Mouse (Mus musculus) forebrain, embryonic 10.5 days (tissue): ENCODE results near the gene Igf2. TPM values are rescaled to one million over a fixed set of nuclear protein-coding genes. Genes with fewer than 3 reads are reported as not detected.

Source experiments
- DNase-seq: peaks from one replicate; pipeline ENCODE4 v3.0.0-alpha.2; 2017; ENCODE audit warnings: low spot score; ENCODE audit errors: extremely low spot score
- H3K27ac ChIP-seq: fragments of 300-500 bp; sonication (generic); 2 replicates; pipeline ENCODE4 v1.5.1; 2016; ENCODE audit warnings: mild to moderate bottlenecking
- H3K27me3 ChIP-seq: fragments of 300-500 bp; sonication (generic); 2 replicates; pipeline ENCODE4 v1.6.1; 2016; ENCODE audit warnings: mild to moderate bottlenecking; ENCODE audit not compliant: poor library complexity, severe bottlenecking
- H3K36me3 ChIP-seq: fragments of 300-500 bp; sonication (generic); replicated peaks from 2 replicates; pipeline ENCODE4 v1.6.1; 2016; ENCODE audit warnings: mild to moderate bottlenecking, moderate library complexity
- H3K4me1 ChIP-seq: fragments of 300-500 bp; sonication (generic); 2 replicates; pipeline ENCODE4 v1.6.1; 2016
- H3K4me3 ChIP-seq: fragments of 300-500 bp; sonication (generic); 2 replicates; pipeline ENCODE4 v1.5.1; 2016; ENCODE audit warnings: mild to moderate bottlenecking, moderate library complexity
- H3K9me3 ChIP-seq: fragments of 300-500 bp; sonication (generic); 2 replicates; pipeline ENCODE4 v1.6.1; 2016; ENCODE audit warnings: mild to moderate bottlenecking, moderate library complexity
- whole genome bisulfite sequencing: fragments of 180-500 bp; shearing (Covaris S2); methylation state at CpG from one replicate; pipeline ENCODE4 v1.1.7; 2016; 5-methylcytosine and 5-hydroxymethylcytosine counted together
- polyA plus RNA-seq: library from polyadenylated mRNA; unstranded; fragments of >200 nt; fragmentation: Nextera tagmentation; extraction: Ambion mirVana; gene quantifications from 2 replicates; pipeline ENCODE4 v1.2.1, GENCODE M21; 2016

Gene Igf2
- polyA plus RNA-seq, result 126 and 132 TPM in 2 replicates

GRCm38 (mm10) chr7:142666659-142667058 is at the start of gene Igf2:
Gene Igf2, minus strand, starts transcription at chr7:142666816.
- peaks cover 61% of the 10 kb centered on the region for H3K27me3 ChIP-seq
- 80% methylated on average over 2 of the region's 2 CpGs for WGBS

DNA sequence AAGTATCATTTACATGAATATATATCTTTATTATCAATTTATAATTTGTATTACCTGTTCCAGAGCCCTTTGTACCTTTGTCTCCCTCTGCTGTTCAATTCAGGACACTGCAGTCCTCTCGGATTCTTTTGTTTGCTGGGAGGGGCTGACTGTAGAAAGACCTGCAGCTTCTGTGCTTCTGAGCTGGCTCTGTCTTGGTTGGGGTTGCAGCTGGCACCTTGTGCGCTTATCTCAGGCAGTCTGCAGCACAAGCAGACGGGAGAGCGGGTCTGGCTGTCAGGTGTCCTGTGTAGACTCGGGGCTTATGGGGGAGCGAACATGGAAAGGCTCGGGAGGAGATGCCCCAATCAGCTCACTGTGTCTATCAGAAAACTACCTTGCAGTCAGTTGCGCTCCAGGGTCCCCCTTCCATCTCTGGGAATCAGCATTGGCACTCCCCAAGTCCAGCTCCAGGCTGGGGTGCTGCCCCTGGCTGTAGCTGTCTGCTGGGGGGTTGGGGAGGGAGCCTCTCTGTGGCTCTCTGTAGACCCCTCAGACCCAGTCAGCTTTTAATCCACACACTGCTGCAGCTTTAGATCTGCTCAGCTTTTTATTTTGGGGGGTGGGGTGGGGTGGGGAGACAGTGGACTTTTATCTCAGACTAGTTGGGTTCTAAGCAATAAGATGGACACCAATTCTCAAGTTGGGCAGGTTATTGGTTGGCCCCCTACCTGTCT is 48.3 kb upstream of the Igf2 start:
- peak; percentile 53 for DNase-seq
- Histone ChIP-seq H3K9me3 (no peaks in the 10 kb centered on the region), H3K27ac (peak overlapping the region; percentile 83), H3K4me3 (peak overlapping the region; percentile 41), H3K4me1 (peaks cover 5% of the 10 kb centered on the region), H3K36me3 (no peaks in the 10 kb centered on the region), H3K27me3 (no peaks in the 10 kb centered on the region)
- WGBS, result 14% methylated on average over 8 of the region's 8 CpGs

More at GRCm38 (mm10) chr7:142666659-142667058, at the start of gene Igf2:
- Histone ChIP-seq H3K9me3 (peaks cover 42% of the 10 kb centered on the region), H3K27ac (no peak within 1 kb of the TSS), H3K4me1 (peaks cover 11% of the 10 kb centered on the region; the same call in 1 of the 2 replicates), H3K4me3 (no peak within 1 kb of the TSS), H3K36me3 (peaks cover 14% of the 10 kb centered on the region)
- peak; percentile 12 for DNase-seq

DNA sequence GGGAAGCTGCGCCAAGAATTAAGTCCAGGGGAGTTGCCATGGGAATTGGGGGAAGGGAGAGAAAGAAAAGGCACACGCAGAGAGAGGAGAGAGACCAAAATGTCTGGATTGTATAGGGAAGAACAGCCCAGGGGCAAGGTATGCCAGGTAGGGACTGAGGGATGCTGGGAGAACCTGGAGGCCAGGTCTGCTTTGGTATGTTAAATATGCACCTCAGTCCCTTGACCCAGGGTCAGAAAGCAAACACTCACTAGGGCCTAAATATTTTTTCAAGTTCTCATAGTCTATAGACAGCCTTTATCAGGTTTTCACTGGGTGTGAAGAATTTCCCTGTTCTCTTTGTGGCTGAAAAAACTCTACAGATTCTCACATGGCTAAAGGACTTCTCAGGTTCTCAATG is 40.3 kb upstream of the Igf2 start:
- Histone ChIP-seq H3K9me3 (no peaks in the 10 kb centered on the region), H3K4me1 (no peaks in the 10 kb centered on the region), H3K27me3 (no peaks in the 10 kb centered on the region), H3K36me3 (no peaks in the 10 kb centered on the region), H3K27ac (no peak overlapping the region), H3K4me3 (no peak overlapping the region)
- no peak for DNase-seq
- 76% methylated on average over 2 of the region's 2 CpGs for WGBS

- no peaks in the 10 kb centered on the region for H3K36me3 ChIP-seq
- WGBS, result 70% methylated on average over 5 of the region's 5 CpGs
- H3K27me3 ChIP-seq, result no peaks in the 10 kb centered on the region
- no peaks in the 10 kb centered on the region for H3K9me3 ChIP-seq
- no peak overlapping the region for H3K27ac ChIP-seq
- no peak for DNase-seq
- no peak overlapping the region for H3K4me3 ChIP-seq
- H3K4me1 ChIP-seq, result no peaks in the 10 kb centered on the region
These were observed 32.8 kb upstream of the Igf2 start for GRCm38 (mm10) chr7:142699334-142699860.

DNA sequence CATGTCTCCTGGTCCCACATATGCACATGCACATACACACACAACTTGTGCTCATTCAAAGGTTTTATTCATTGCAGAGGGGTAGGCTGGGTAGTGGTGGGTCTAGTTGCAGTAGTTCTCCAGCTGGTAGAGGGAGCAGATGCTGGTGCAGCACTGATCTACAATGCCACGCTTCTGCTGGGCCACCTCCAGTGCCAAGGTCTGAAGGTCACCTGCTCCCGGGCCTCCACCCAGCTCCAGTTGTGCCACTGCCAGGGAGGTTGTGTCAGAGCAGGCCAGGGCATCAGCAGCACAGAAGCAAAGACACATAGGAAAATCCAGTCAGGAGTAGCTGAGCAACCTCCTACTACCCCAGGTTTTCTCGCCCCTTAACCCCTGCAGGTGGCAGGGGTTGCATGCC is 12.0 kb upstream of the Igf2 start:
- no peak for DNase-seq
- WGBS, result 89% methylated on average over 3 of the region's 3 CpGs
- Histone ChIP-seq H3K36me3 (no peaks in the 10 kb centered on the region), H3K4me1 (no peaks in the 10 kb centered on the region), H3K27me3 (peaks cover 6% of the 10 kb centered on the region; the same call in 1 of the 2 replicates), H3K4me3 (no peak overlapping the region), H3K27ac (no peak overlapping the region), H3K9me3 (no peaks in the 10 kb centered on the region)

- Histone ChIP-seq H3K36me3 (no peaks in the 10 kb centered on the region), H3K9me3 (peaks cover 15% of the 10 kb centered on the region), H3K27ac (no peak overlapping the region), H3K4me1 (no peaks in the 10 kb centered on the region), H3K4me3 (no peak overlapping the region), H3K27me3 (peaks cover 6% of the 10 kb centered on the region; the same call in 1 of the 2 replicates)
- DNase-seq, result peak; percentile 53
- WGBS, result 11% methylated on average over 3 of the region's 3 CpGs
These were observed 9.0 kb upstream of the Igf2 start for GRCm38 (mm10) chr7:142675644-142676043.

- Histone ChIP-seq H3K36me3 (no peaks in the 10 kb centered on the region), H3K9me3 (peaks cover 20% of the 10 kb centered on the region), H3K4me3 (no peak overlapping the region), H3K27ac (no peak overlapping the region), H3K27me3 (peaks cover 6% of the 10 kb centered on the region; the same call in 1 of the 2 replicates), H3K4me1 (no peaks in the 10 kb centered on the region)
- 79% methylated on average over 6 of the region's 6 CpGs for WGBS
- DNase-seq, result no peak
These were observed 8.5 kb upstream of the Igf2 start for GRCm38 (mm10) chr7:142675141-142675540.

- Histone ChIP-seq H3K36me3 (peaks cover 14% of the 10 kb centered on the region), H3K27ac (no peak overlapping the region), H3K4me1 (no peaks in the 10 kb centered on the region), H3K4me3 (no peak overlapping the region), H3K9me3 (peaks cover 47% of the 10 kb centered on the region), H3K27me3 (peaks cover 12% of the 10 kb centered on the region)
- peak; percentile 41 for DNase-seq
- WGBS, result 16% methylated on average over 4 of the region's 4 CpGs
These were observed 5.5 kb upstream of the Igf2 start for GRCm38 (mm10) chr7:142672120-142672519.

- Histone ChIP-seq H3K4me3 (no peak overlapping the region), H3K27me3 (peaks cover 17% of the 10 kb centered on the region), H3K4me1 (no peaks in the 10 kb centered on the region), H3K27ac (no peak overlapping the region), H3K36me3 (peaks cover 14% of the 10 kb centered on the region), H3K9me3 (peaks cover 47% of the 10 kb centered on the region)
- no peak for DNase-seq
- 97% methylated on average over 1 of the region's 1 CpGs for WGBS
These were observed 4.5 kb upstream of the Igf2 start for GRCm38 (mm10) chr7:142671067-142671466.

DNA sequence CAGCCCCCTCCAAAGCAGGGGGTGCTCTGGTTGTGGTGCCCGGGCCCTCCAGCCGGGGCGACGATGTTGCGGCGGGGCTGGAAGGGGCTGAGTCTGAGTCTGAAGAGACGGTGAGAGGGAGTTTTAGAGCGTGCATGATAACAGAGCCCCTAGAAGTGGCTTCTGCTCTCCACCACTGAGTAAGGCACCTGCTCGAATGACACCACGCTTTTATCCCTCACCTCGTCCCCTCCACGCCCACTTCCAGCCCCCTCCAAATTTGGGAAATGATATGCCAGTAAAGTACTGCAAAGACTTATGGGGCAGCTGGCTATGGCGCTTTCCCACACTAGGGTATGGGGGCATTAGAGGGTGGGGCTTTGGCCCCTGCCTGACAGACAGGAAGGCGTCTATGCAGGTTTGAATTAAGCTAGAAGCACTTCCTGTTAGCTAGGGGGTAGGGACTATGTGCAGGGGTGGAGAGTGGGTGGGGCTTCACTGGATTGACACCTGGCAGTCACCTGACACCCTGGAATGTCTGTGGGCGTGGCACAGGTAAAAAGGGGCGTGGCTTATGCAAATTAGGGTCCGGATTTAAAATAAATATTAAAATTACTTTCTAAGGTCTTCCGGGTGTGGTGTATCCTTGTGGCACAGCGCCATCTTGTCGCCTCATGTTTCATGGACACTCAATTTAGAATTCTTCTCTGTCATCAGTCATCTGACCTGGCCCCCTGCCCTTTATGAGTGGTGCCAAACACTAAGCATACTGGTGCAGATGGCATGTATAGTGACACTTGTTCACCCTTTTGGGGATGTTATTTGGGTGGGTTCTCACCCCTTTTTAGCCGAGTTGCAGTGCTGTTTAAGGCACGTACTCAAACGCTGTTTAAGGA is 3.4 kb upstream of the Igf2 start, which contains the start of gene Gm49394:
Gene Gm49394, minus strand, starts transcription at position 192 of the 875 bp plus-strand sequence.
- peak; percentile 12 for DNase-seq
- Histone ChIP-seq H3K4me3 (no peak within 1 kb of the TSS), H3K27me3 (peaks cover 28% of the 10 kb centered on the region), H3K27ac (no peak within 1 kb of the TSS), H3K36me3 (peaks cover 14% of the 10 kb centered on the region), H3K4me1 (no peaks in the 10 kb centered on the region), H3K9me3 (peaks cover 47% of the 10 kb centered on the region)
- 84% methylated on average over 23 of the region's 23 CpGs for WGBS

GRCm38 (mm10) chr7:142668328-142668727 is 1.7 kb upstream of the Igf2 start:
- DNase-seq, result peak; percentile 11

GRCm38 (mm10) chr7:142667521-142667920 is 905 bp upstream of the Igf2 start:
- peaks cover 14% of the 10 kb centered on the region for H3K36me3 ChIP-seq
- H3K27me3 ChIP-seq, result peaks cover 52% of the 10 kb centered on the region
- DNase-seq, result peak; percentile 11
- peaks cover 47% of the 10 kb centered on the region for H3K9me3 ChIP-seq
- H3K4me1 ChIP-seq, result peaks cover 11% of the 10 kb centered on the region; the same call in 1 of the 2 replicates
- whole genome bisulfite sequencing, result 91% methylated on average over 18 of the region's 18 CpGs
- no peak overlapping the region for H3K4me3 ChIP-seq
- no peak overlapping the region for H3K27ac ChIP-seq

More at GRCm38 (mm10) chr7:142668328-142668727, 1.7 kb upstream of the Igf2 start:
- H3K9me3 ChIP-seq, result peaks cover 47% of the 10 kb centered on the region
- H3K4me1 ChIP-seq, result peaks cover 11% of the 10 kb centered on the region; the same call in 1 of the 2 replicates
- peaks cover 14% of the 10 kb centered on the region for H3K36me3 ChIP-seq
- no peak overlapping the region for H3K4me3 ChIP-seq
- 86% methylated on average over 1 of the region's 1 CpGs for WGBS
- H3K27ac ChIP-seq, result no peak overlapping the region
- H3K27me3 ChIP-seq, result peaks cover 44% of the 10 kb centered on the region
